Mouse (Mus musculus) G1E (cell line): ENCODE data around the gene Slc37a4. TPM values are rescaled to one million over a fixed set of nuclear protein-coding genes. Genes with fewer than 3 reads are reported as not detected.

Experiments
- ATAC-seq: 2 replicates; pipeline ENCODE4 v1.8.0; 2016; ENCODE audit warnings: mild to moderate bottlenecking; ENCODE audit not compliant: insufficient number of reproducible peaks, poor library complexity, low FRiP score, severe bottlenecking; ENCODE audit errors: extremely low read depth
- DNase-seq: peaks from one replicate; pipeline ENCODE4 v3.0.0; 2012; ENCODE audit warnings: low spot score
- H3K27me3 ChIP-seq: 2 replicates; pipeline ENCODE4 v1.6.1; 2012; ENCODE audit warnings: mild to moderate bottlenecking, low read length, inconsistent platforms; ENCODE audit not compliant: insufficient read depth
- H3K36me3 ChIP-seq: replicated peaks from 2 replicates; pipeline ENCODE3; 2012; ENCODE audit warnings: mild to moderate bottlenecking, inconsistent platforms
- H3K4me1 ChIP-seq: 2 replicates; pipeline ENCODE4 v1.6.1; 2012; ENCODE audit warnings: low read depth, low read length, inconsistent platforms, mixed read lengths; ENCODE audit not compliant: insufficient read depth
- H3K4me3 ChIP-seq: 2 replicates; pipeline ENCODE4 v1.5.1; 2012; ENCODE audit warnings: low read depth, mild to moderate bottlenecking, inconsistent platforms, low read length, moderate library complexity, mixed read lengths
- H3K9me3 ChIP-seq: replicated peaks from 2 replicates; pipeline ENCODE4 v1.6.1; 2012; ENCODE audit warnings: inconsistent platforms
- CTCF ChIP-seq: IDR thresholded peaks from 2 replicates; pipeline ENCODE4 v1.5.1; 2012; ENCODE audit warnings: low read depth, low read length, inconsistent platforms, mixed read lengths
- GATA1 ChIP-seq: IDR thresholded peaks from 2 replicates; pipeline ENCODE4 v1.6.1; 2012; ENCODE audit warnings: borderline replicate concordance, low read length, inconsistent platforms, mixed read lengths
- GATA2 ChIP-seq: IDR thresholded peaks from 2 replicates; pipeline ENCODE4 v1.6.1; 2012; ENCODE audit warnings: low read depth, low read length, inconsistent platforms, borderline replicate concordance
- POLR2AphosphoS5 ChIP-seq: IDR thresholded peaks from 2 replicates; pipeline ENCODE4 v1.6.1; 2012; ENCODE audit warnings: low read depth, low read length, inconsistent platforms; ENCODE audit not compliant: insufficient replicate concordance
- TAL1 ChIP-seq: conservative IDR thresholded peaks from 2 replicates; pipeline ENCODE4 v1.6.1; 2012; ENCODE audit warnings: low read depth, low read length, inconsistent platforms, mixed read lengths
- polyA plus RNA-seq: library from polyadenylated mRNA; stranded (reverse); fragments of >175 nt; gene quantifications from 2 replicates; pipeline ENCODE4 v1.2.3, GENCODE M21; 2012
- total RNA-seq, 2 experiments: library from RNA; stranded (forward) in 1 of 2; stranded (reverse) in 1 of 2; fragments of 200-1000 nt in 1 of 2; fragments of >200 nt in 1 of 2; fragmentation: Nextera tagmentation in 1 of 2; gene quantifications; 2 replicates each; pipeline ENCODE4 v1.2.3; 2014 to 2017

Gene Slc37a4
- total RNA-seq (2014; fragmentation: Nextera tagmentation) (10.0 and 16.0 TPM in 2 replicates), total RNA-seq (2017) (24.4 and 31.7 TPM in 2 replicates), polyA plus RNA-seq (10.4 and 11.8 TPM in 2 replicates)

DNA sequence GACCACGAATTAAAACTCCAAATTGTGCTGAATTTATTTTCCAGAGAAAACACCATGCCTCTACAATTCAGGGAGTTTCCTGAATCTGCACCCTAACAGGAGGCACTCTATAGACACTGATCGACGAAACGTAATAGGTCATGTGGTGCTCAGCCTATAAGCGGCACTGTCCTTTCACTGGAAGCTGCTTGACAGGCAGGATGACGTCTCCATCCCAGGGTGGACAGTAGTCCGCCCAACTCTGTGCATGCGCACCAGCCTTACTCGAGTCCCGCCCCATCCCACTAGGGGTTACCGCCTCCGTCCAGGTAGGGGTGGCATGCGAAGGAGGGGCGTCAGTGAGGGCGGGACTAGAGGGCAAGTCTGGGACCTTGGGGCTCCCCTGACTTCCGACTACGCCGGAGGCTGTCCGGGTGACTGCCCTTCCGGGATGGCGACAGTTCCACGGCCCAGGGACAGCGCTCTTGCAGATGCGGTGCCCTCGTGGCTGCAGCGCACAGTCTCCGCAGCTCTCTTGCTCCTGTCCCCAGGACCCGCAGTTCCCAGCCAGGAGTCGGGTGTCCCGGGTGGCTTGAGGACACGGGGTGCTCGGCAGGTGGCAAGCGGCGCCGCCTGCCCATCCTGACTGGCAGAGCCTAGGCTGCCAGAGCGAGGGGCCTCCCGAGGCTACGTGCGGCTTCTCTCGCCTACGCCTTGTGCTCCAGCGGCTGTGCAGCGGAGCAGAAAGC is at the start of gene Slc37a4:
TSS of gene Slc37a4 (plus strand) at position 169 of the 728 bp plus-strand sequence.
- no peak for TF ChIP-seq GATA2
- TF ChIP-seq TAL1 = no peak
- no peak for TF ChIP-seq GATA1
- no peak for TF ChIP-seq POLR2AphosphoS5
- no peak for TF ChIP-seq CTCF
- DNase-seq (peak; percentile 97), ATAC-seq (peak; percentile 99)
- Histone ChIP-seq H3K36me3 (peaks cover 47% of the 10 kb centered on the region), H3K9me3 (no peaks in the 10 kb centered on the region), H3K4me1 (peaks cover 52% of the 10 kb centered on the region), H3K4me3 (peak within 1 kb of the TSS; percentile 81), H3K27me3 (no peaks in the 10 kb centered on the region)

DNA sequence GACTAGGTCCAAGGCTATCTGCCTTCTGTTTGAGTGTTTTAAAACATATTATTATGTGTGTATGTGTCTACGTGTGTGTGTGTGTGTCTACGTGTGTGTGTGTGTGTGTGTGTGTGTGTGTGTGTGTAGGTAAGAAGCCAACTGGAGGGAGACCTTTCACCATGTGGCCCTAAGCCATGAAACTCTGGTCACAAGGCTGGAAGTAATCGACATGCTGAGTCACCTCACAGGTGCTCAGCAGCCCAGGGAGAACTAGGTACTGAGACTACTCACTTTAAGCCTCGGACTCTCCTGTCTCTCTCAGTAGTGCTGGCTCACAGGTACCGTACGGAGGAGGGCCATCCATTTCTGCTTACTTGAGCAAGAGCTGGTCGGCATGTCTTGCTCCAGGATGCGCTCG is 49.5 kb upstream of the Slc37a4 start:
- TF ChIP-seq TAL1 = no peak
- TF ChIP-seq GATA1 = no peak
- TF ChIP-seq GATA2 = no peak
- no peak for TF ChIP-seq CTCF
- no peak for TF ChIP-seq POLR2AphosphoS5
- DNase-seq = no peak
- no peaks in the 10 kb centered on the region for H3K27me3 ChIP-seq
- H3K36me3 ChIP-seq = peaks cover 72% of the 10 kb centered on the region
- no peak for ATAC-seq
- H3K9me3 ChIP-seq = no peaks in the 10 kb centered on the region
- peaks cover 38% of the 10 kb centered on the region for H3K4me1 ChIP-seq
- H3K4me3 ChIP-seq = no peak overlapping the region

DNA sequence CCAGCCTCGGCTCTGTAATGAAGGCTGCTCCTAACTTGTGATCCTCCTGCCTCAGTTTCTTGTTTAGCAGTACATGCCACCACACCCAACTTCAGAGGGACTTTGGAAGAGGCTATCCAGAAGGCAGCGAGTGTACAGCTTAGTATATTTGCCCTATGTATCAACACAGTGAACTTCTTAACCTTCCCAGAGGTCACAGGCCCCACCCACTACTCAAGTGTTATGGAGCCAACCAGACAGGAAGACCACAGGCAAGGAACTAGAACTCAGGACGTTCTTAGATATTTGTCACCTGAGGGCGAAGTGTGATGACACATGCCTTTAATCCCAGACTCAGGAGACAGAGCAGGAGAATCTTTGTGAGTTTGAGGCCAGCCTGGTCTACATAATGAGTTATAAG is 49.0 kb upstream of the Slc37a4 start:
- Histone ChIP-seq H3K4me1 (peaks cover 37% of the 10 kb centered on the region), H3K36me3 (peaks cover 73% of the 10 kb centered on the region), H3K4me3 (no peak overlapping the region), H3K27me3 (no peaks in the 10 kb centered on the region), H3K9me3 (no peaks in the 10 kb centered on the region)
- ATAC-seq (no peak), DNase-seq (no peak)
- no peak for TF ChIP-seq POLR2AphosphoS5
- no peak for TF ChIP-seq GATA2
- no peak for TF ChIP-seq GATA1
- no peak for TF ChIP-seq TAL1
- TF ChIP-seq CTCF = no peak

DNA sequence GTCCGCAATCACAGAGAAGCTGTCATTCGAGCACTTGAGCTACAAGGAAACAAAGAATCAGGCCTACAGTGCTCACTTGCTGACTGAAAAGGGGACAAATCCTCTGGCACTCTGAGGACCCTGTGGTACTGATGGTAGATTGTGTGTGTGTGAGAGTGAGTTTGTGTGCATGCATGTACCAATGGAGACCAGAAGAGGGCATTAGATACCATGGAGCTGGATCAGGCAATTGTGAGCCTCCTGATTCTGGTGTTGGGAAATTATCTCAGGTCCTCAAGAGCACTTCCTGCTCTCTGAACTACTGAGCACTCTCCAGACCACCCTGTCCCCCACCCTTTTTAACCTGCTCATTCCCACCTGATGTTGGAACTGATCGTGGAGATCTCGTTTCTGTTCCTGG is 48.1 kb upstream of the Slc37a4 start:
- TF ChIP-seq TAL1 (no peak), GATA1 (no peak), CTCF (no peak), GATA2 (no peak), POLR2AphosphoS5 (no peak)
- Histone ChIP-seq H3K4me1 (peaks cover 34% of the 10 kb centered on the region), H3K27me3 (no peaks in the 10 kb centered on the region), H3K4me3 (no peak overlapping the region), H3K9me3 (no peaks in the 10 kb centered on the region), H3K36me3 (peaks cover 80% of the 10 kb centered on the region)
- DNase-seq = no peak
- ATAC-seq = no peak

DNA sequence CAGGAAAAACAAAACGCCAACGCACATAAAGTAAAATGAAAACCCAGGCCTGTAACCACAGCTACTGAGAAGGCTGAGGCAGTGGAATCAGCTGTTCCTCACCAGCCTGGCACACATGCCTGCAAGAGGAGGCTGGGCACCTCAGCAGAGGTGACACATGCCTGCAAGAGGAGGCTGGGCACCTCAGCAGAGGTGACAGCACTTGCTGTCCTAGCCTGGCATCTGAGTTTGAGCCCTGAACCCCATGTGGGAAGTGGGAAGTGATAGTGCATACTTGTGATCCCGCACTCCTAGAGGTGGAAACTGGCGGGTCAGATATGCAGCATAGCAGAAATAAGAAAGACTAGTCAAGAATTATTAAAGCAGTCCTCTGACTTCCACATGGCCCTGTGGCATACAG is 45.3 kb upstream of the Slc37a4 start:
- TF ChIP-seq CTCF (no peak), POLR2AphosphoS5 (no peak), TAL1 (no peak), GATA1 (no peak), GATA2 (no peak)
- DNase-seq (no peak), ATAC-seq (no peak)
- H3K4me3 ChIP-seq = no peak overlapping the region
- peaks cover 23% of the 10 kb centered on the region for H3K4me1 ChIP-seq
- H3K27me3 ChIP-seq = no peaks in the 10 kb centered on the region
- H3K9me3 ChIP-seq = no peaks in the 10 kb centered on the region
- H3K36me3 ChIP-seq = peaks cover 96% of the 10 kb centered on the region

DNA sequence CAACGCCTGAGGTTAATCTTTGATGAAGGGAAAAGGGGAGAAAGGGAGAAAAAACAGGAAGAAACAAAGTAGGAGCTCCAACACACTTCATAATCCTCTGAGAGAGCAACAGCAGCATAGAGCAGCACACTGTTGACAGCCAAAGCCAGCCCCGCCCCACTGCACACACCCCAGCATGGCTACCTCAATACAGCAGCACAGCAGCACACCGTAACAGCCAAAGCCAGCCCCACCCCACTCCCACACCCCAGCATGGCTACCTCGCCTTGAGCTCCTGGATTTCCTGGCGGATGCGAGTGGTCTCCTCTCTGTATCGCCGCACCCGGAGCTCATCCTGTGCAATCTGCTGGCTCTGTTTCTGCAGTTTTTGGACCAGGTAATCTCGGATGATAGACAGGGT is 44.3 kb upstream of the Slc37a4 start:
- H3K4me1 ChIP-seq = peaks cover 24% of the 10 kb centered on the region
- DNase-seq (no peak), ATAC-seq (no peak)
- TF ChIP-seq TAL1 = no peak
- TF ChIP-seq GATA1 = no peak
- no peak for TF ChIP-seq CTCF
- H3K4me3 ChIP-seq = no peak overlapping the region
- no peaks in the 10 kb centered on the region for H3K9me3 ChIP-seq
- H3K27me3 ChIP-seq = no peaks in the 10 kb centered on the region
- H3K36me3 ChIP-seq = peaks cover 94% of the 10 kb centered on the region

DNA sequence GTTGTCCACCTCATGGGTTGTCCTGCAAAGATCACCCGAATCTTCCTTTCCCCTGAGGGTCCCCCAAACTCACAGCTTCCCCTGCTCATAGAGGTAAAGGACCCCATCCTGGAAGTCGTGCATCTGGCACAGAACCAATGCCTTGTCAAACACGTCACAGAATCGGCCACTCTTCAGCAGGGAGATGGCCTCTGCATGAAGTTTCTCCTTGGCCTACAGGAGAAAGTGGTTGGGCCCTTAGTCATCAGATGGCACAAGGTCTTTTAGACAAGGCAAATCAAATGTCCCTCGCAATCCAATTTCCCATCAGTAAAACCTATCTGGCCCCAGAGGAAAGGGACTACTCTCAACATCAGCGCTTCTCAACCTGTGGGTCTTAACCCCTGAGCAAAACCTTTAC is 43.5 kb upstream of the Slc37a4 start:
- H3K4me3 ChIP-seq = no peak overlapping the region
- peaks cover 23% of the 10 kb centered on the region for H3K4me1 ChIP-seq
- no peaks in the 10 kb centered on the region for H3K27me3 ChIP-seq
- peaks cover 93% of the 10 kb centered on the region for H3K36me3 ChIP-seq
- DNase-seq (no peak), ATAC-seq (no peak)
- TF ChIP-seq GATA1 (no peak), GATA2 (no peak), TAL1 (no peak), CTCF (no peak), POLR2AphosphoS5 (no peak)
- H3K9me3 ChIP-seq = no peaks in the 10 kb centered on the region
